ENCODE assay signal across 9 mouse cellular contexts in the genomic region with DNA sequence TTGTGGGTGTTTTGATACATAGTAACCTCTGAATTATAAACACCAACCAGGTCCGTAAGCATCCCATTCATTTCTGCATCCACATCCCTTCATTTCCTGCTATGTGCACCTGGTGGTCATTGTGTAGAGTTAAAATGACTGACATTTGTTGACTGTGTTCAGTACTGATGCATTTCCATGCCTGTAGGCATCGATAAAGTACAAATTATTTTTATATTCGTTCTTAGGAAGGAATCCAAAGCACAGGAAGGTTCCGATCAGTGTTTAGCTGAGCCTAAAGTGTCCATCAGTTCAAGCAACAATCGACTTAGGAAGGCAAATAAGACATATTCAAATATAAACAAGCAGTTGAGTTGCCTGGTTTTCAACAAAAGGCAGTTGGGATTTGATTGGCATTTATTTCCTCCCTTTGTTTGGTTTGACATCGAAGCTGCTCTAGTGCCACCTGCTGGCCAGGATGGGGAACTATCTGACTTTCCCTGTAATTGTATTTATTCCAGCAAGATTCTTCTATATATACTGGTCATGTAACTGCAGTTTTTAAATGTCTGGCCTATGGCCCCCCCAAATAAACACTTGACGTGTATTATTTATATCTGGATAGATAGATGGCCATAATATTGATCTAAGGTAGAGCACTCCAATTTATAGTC.
DNase-seq lines count a peak whose midpoint lies in the region; ATAC-seq and TF ChIP-seq lines count a peak whose summit lies in the region.
"Had no signal": no experiment of that assay in that cellular context is flagged by ENCODE, and none has a peak within 500 bp of the region (broad histone marks: within the 10 kb centered on the region; RNA-seq: fewer than 3 reads in every experiment).

No protein-coding gene starts in this region.

- H3K4me3 ChIP-seq in liver, adult 2 months (ENCODE audit: insufficient read depth, low read depth, low read length) = no peak overlapping the region
- H3K4me3 ChIP-seq in neural tube, embryonic 12.5 days = no peak overlapping the region
- H3K4me3 ChIP-seq: embryonic facial prominence, embryonic 15.5 days had no signal

- H3K27ac ChIP-seq in liver, adult 2 months (replicated peaks; ENCODE audit: insufficient read depth, low read depth, low read length) = no peak overlapping the region
- H3K27ac ChIP-seq in neural tube, embryonic 12.5 days = no peak overlapping the region
- H3K27ac ChIP-seq: embryonic facial prominence, embryonic 15.5 days had no signal

- H3K36me3 ChIP-seq in liver, adult 2 months (ENCODE audit: control insufficient read depth, insufficient read depth, low read length) = no peaks in the 10 kb centered on the region
- H3K36me3 ChIP-seq in neural tube, embryonic 12.5 days = no peaks in the 10 kb centered on the region
- H3K36me3 ChIP-seq: embryonic facial prominence, embryonic 15.5 days had no signal

- no peaks in the 10 kb centered on the region for H3K9me3 ChIP-seq in neural tube, embryonic 12.5 days
- H3K9me3 ChIP-seq: embryonic facial prominence, embryonic 15.5 days had no signal

- WGBS in liver, adult 2 months = 40% methylated on average over 7 of the region's 7 CpGs
- 47% methylated on average over 7 of the region's 7 CpGs for WGBS in neural tube, embryonic 12.5 days

- H3K79me2 ChIP-seq in liver, adult 2 months (ENCODE audit: control insufficient read depth, insufficient read depth, low read length) = no peaks in the 10 kb centered on the region

- no peak overlapping the region for H3K9ac ChIP-seq in liver, adult 2 months (ENCODE audit: low read depth, low read length)
- no peak overlapping the region for H3K9ac ChIP-seq in neural tube, embryonic 12.5 days
- H3K9ac ChIP-seq: embryonic facial prominence, embryonic 15.5 days had no signal

- H3K27me3 ChIP-seq in liver, adult 2 months (ENCODE audit: control insufficient read depth, insufficient read depth, low read length) = no peaks in the 10 kb centered on the region
- no peaks in the 10 kb centered on the region for H3K27me3 ChIP-seq in neural tube, embryonic 12.5 days (replicated peaks)
- H3K27me3 ChIP-seq: embryonic facial prominence, embryonic 15.5 days had no signal

- no peak for TF ChIP-seq POLR2A in liver, adult 2 months (IDR thresholded peaks at IDR 0.05; ENCODE audit: extremely low read depth, insufficient read depth, low read length)

- peak; percentile 70 for DNase-seq in A20 (ENCODE audit: low read depth, low spot score)
- DNase-seq in adrenal gland, adult 8-10 months = peak; percentile 46
- DNase-seq in embryo, embryonic 11 days = peak; percentile 84
- peak; percentile 66 to 74 for DNase-seq in kidney, adult 8-10 months
- DNase-seq in liver, adult 2 months (ENCODE audit: extremely low read depth, low read depth, low spot score) = peak; percentile 65
- DNase-seq in telencephalon, adult 2 months (ENCODE audit: low read depth, low spot score) = peak; percentile 68

- peak; percentile 74 for TF ChIP-seq CTCF in liver, adult 2 months (IDR thresholded peaks at IDR 0.05; ENCODE audit: low read depth, low read length)

- ATAC-seq in granulocyte monocyte progenitor cell, adult 5-6 weeks (replicated peaks; ENCODE audit: poor library complexity, severe bottlenecking) = peak; percentile 47
- peak; percentile 59 for ATAC-seq in neural tube, embryonic 12.5 days (ENCODE audit: low FRiP score, low read depth)

- no peaks in the 10 kb centered on the region for H3K4me1 ChIP-seq in liver, adult 2 months (ENCODE audit: control insufficient read depth, insufficient read depth, low read length)
- H3K4me1 ChIP-seq in neural tube, embryonic 12.5 days = no peaks in the 10 kb centered on the region

- H3K4me2 ChIP-seq in neural tube, embryonic 12.5 days (replicated peaks) = no peak overlapping the region
- H3K4me2 ChIP-seq: embryonic facial prominence, embryonic 15.5 days had no signal
